Mouse (Mus musculus) heart, postnatal 0 days (tissue): ENCODE measurements around the gene Mtx2. TPM values are rescaled to one million over a fixed set of nuclear protein-coding genes. Genes with fewer than 3 reads are reported as not detected.
A peak's percentile ranks its signal among the peaks of the same experiment; 100 is the strongest.

Source experiments
- ATAC-seq: fragments of 200-750 bp; cut with Nextera tagmentation; 2 replicates; pipeline ENCODE4 v1.8.0; 2017; ENCODE audit warnings: low read depth, moderate number of reproducible peaks, moderate library complexity; ENCODE audit not compliant: insufficient read depth
- DNase-seq: peaks from one replicate; pipeline ENCODE4 v3.0.0-alpha.2; 2016; ENCODE audit warnings: low spot score
- H3K27ac ChIP-seq: fragments of 300-500 bp; sonication (generic); 2 replicates; pipeline ENCODE4 v1.5.1; 2014; ENCODE audit warnings: low read depth, mild to moderate bottlenecking
- H3K27me3 ChIP-seq: fragments of 300-500 bp; sonication (generic); 2 replicates; pipeline ENCODE4 v1.6.1; 2014; ENCODE audit warnings: low read length, mixed read lengths; ENCODE audit not compliant: control insufficient read depth, insufficient read depth
- H3K36me3 ChIP-seq: fragments of 300-500 bp; sonication (generic); replicated peaks from 2 replicates; pipeline ENCODE4 v1.6.1; 2014; ENCODE audit warnings: low read length, mixed read lengths; ENCODE audit not compliant: control insufficient read depth, insufficient read depth
- H3K4me1 ChIP-seq: fragments of 300-500 bp; sonication (generic); 2 replicates; pipeline ENCODE4 v1.6.1; 2014; ENCODE audit warnings: antibody characterized with exemption; ENCODE audit not compliant: control insufficient read depth, insufficient read depth
- H3K4me2 ChIP-seq: fragments of 300-500 bp; sonication (generic); 2 replicates; pipeline ENCODE4 v1.6.1; 2014; ENCODE audit warnings: low read depth, mild to moderate bottlenecking, low read length, moderate library complexity
- H3K4me3 ChIP-seq: fragments of 300-500 bp; sonication (generic); 2 replicates; pipeline ENCODE4 v1.5.1; 2014; ENCODE audit warnings: low read depth, low read length
- H3K9ac ChIP-seq: fragments of 300-500 bp; sonication (generic); replicated peaks from 2 replicates; pipeline ENCODE4 v1.6.1; 2014; ENCODE audit warnings: low read depth, low read length, mixed read lengths
- H3K9me3 ChIP-seq: fragments of 300-500 bp; sonication (generic); replicated peaks from 2 replicates; pipeline ENCODE4 v1.6.1; 2016; ENCODE audit warnings: low read length; ENCODE audit not compliant: control insufficient read depth
- CTCF ChIP-seq: IDR thresholded peaks from 2 replicates; pipeline ENCODE4 v1.5.1; 2016; ENCODE audit warnings: antibody characterized with exemption, control low read depth, low read depth
- EP300 ChIP-seq: IDR thresholded peaks from 2 replicates; pipeline ENCODE4 v1.6.1; 2016; ENCODE audit warnings: antibody characterized with exemption, low read depth
- WGBS: fragments of 180-500 bp; shearing (Covaris S2); extraction: QIAGEN DNeasy Blood & Tissue Kit; methylation state at CpG from one replicate; pipeline ENCODE4 v1.1.7; 2014; 5-methylcytosine and 5-hydroxymethylcytosine counted together
- polyA plus RNA-seq: library from polyadenylated mRNA; unstranded; fragments of >200 nt; fragmentation: Nextera tagmentation; extraction: Ambion mirVana; gene quantifications from 2 replicates; pipeline ENCODE4 v1.2.1, GENCODE M21; 2015
- total RNA-seq: library from RNA; depleted of rRNA; stranded (reverse); fragments of >200 nt; gene quantifications from 2 replicates; pipeline ENCODE4 v1.2.3, GENCODE M21; 2014; ENCODE audit warnings: low replicate concordance

Mtx2 gene
- total and polyA plus RNA-seq, 2 experiments from 2014 or later, result 163 to 198 TPM

DNA sequence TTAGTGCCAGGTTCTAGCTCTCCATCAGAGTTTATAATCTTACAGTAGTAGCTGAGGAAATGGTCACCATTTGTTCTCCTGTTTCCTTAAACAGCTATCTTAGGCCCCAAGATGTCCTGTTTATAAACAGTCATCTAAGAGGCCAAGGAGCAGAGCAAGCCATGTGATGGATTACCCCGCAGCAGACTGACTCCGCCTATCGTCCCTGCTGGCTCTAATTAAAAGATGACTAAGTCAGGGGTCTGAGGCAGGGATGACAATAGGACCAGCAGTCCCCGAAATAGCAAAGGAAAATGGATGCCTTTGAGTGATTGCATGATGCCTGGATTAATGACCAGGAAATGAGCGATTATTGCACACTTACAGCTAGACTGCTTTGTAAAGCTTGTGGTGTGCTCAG lies 74.4 kb downstream of the Mtx2 start:
- Histone ChIP-seq H3K4me1 (no peaks in the 10 kb centered on the region), H3K4me3 (no peak overlapping the region), H3K9me3 (no peaks in the 10 kb centered on the region), H3K36me3 (no peaks in the 10 kb centered on the region), H3K27ac (no peak overlapping the region), H3K27me3 (no peaks in the 10 kb centered on the region), H3K9ac (no peak overlapping the region), H3K4me2 (no peak overlapping the region)
- no peak for TF ChIP-seq CTCF
- no peak for TF ChIP-seq EP300
- ATAC-seq (no peak), DNase-seq (no peak)
- 49% methylated on average over 5 of the region's 5 CpGs for WGBS

DNA sequence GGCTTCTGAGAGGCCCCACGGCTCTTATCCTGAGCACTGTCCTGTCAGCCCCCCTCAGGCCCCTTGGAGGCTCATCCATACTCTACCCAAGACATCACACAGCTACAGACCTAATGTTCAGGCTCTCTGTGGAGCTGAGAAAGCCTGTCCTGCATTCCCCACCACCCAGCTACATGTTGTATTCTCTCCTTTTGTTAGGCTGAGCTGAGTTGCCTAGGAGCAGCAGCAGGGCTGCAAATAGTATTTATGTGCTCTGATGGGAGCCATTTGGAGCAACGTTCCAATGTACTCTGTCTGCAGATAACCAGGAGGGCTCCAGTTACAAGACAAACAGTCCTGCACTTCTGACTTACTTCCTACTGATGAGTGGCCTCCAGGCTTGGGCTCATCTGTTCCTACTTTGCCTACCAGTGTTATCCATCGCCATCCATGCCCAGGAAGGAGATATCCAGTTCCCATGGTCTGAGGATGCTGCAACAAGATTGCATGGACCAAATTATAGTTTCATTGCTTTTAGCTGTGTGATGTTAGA lies 76.2 kb downstream of the Mtx2 start:
- DNase-seq (no peak), ATAC-seq (no peak)
- H3K27ac ChIP-seq, result no peak overlapping the region
- H3K4me1 ChIP-seq, result no peaks in the 10 kb centered on the region
- H3K9ac ChIP-seq, result no peak overlapping the region
- no peak for TF ChIP-seq EP300
- no peak for TF ChIP-seq CTCF
- H3K4me2 ChIP-seq, result no peak overlapping the region
- H3K36me3 ChIP-seq, result no peaks in the 10 kb centered on the region
- WGBS, result 41% methylated on average over 3 of the region's 3 CpGs
- no peak overlapping the region for H3K4me3 ChIP-seq
- no peaks in the 10 kb centered on the region for H3K9me3 ChIP-seq
- H3K27me3 ChIP-seq, result no peaks in the 10 kb centered on the region

DNA sequence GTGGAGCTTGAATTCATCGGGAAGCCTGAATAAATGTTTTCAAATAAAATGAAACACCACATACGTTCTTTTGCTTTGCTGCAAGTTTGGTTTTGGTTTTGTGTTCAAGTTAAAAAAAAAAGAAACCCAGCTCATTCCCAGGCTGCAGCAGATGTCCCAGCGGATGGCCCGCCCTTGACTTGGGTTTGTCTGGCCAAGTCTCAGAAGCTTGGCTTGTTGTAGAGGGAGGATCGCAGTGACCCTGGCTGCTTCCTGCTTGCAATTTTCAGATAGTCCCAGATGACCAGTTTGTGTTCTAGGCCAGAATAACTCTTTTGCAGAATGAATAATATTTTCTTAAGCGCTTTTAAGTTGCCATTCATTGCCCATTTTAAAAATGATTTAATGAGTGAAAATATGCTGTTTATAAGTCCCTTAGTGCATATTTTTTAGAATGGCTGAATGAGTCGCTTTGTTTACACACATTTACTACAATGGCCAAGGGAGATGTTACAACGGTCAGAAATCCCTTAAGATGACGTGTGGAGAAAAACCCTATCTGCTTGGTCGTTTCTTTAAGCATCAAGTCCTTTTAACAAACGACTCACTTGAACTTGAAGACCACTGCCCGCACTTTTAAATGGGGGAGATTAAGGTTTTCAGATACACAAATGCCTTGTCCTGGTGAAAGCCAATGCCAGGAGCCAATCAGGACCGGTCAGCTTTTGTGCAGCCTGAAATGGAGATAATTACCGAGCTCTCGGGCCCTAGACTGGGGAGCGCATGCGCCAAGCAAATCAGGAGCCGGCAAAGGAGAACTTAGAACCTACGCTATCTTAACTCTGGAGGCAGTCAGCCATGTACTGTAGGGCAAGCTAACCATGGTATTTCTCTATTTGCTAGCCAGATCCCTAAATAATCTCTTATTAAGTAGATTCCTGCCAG lies 82.0 kb downstream of the Mtx2 start:
- Histone ChIP-seq H3K27me3 (no peaks in the 10 kb centered on the region), H3K36me3 (no peaks in the 10 kb centered on the region), H3K4me1 (no peaks in the 10 kb centered on the region), H3K27ac (0 out of 2 replicates have a peak overlapping the region, but pooled peaks have one; percentile 43), H3K9ac (no peak overlapping the region), H3K4me2 (peak overlapping the region; percentile 37), H3K9me3 (no peaks in the 10 kb centered on the region), H3K4me3 (peak overlapping the region; percentile 12; the same call in 1 of the 2 replicates)
- TF ChIP-seq EP300 (no peak), CTCF (no peak)
- peak; percentile 40 for DNase-seq
- WGBS, result 67% methylated on average over 19 of the region's 19 CpGs
- ATAC-seq, result peak; percentile 57; the same call in 1 of the 2 replicates

DNA sequence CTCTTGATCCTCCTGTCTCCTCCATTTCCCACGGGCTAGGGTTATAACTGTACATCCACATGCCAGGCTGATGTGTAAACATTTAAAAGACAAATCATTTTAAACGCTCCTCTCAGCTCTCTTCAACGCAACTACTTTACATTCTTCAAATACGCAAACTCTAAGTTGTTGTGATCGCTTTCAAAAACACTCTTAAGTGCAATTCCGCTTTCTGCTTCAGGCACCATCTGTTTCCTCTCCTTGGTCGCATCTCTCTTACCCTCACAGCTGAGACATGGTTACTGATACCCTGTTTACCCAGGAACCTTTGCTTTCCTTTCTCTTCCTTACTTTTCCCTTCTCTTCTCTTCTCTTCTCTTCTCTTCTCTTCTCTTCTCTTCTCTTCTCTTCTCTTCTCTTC lies 86.4 kb downstream of the Mtx2 start:
- 67% methylated on average over 7 of the region's 7 CpGs for WGBS
- H3K9me3 ChIP-seq, result no peaks in the 10 kb centered on the region
- no peak for TF ChIP-seq EP300
- TF ChIP-seq CTCF, result no peak
- no peaks in the 10 kb centered on the region for H3K36me3 ChIP-seq
- H3K27me3 ChIP-seq, result no peaks in the 10 kb centered on the region
- no peak overlapping the region for H3K27ac ChIP-seq
- no peaks in the 10 kb centered on the region for H3K4me1 ChIP-seq
- no peak overlapping the region for H3K9ac ChIP-seq
- no peak overlapping the region for H3K4me2 ChIP-seq
- DNase-seq (no peak), ATAC-seq (no peak)
- no peak overlapping the region for H3K4me3 ChIP-seq

DNA sequence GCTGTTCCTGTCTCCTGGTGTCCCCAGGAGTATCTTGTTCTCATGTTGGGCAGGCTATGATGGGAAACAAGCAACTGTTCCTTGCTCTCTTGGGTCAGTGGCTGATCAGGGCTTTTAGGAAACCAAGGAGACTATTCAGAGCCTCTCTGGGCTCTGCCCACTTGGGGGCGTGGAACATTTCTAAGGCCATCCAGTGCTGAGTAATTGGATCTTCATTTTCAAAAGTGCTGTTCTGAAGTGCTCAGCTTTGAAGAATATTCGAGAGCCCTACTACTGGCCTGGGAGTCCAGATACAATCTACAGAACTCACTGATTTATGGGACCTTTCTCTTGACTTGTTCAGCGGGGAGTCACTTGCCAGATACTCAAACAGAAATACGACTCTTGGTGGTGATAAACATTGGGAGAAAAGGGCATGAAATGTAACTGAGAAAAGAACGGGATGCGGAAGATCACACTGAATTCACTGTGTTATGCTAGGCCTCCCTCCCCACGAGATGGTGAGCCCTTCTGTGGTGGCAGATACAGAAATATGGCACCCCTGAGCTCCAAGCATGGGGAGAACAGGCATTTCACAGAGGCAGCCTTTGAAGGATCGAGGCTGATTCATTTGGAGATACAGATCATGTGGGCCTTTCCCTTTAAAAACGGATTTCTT lies 92.4 kb downstream of the Mtx2 start:
- no peak for ATAC-seq

More for the DNA sequence above, 92.4 kb downstream of the Mtx2 start:
- DNase-seq, result no peak
- Histone ChIP-seq H3K4me3 (no peak overlapping the region), H3K4me1 (no peaks in the 10 kb centered on the region), H3K36me3 (no peaks in the 10 kb centered on the region), H3K27ac (no peak overlapping the region), H3K4me2 (no peak overlapping the region), H3K27me3 (no peaks in the 10 kb centered on the region), H3K9me3 (no peaks in the 10 kb centered on the region), H3K9ac (no peak overlapping the region)
- WGBS, result 61% methylated on average over 9 of the region's 9 CpGs
- TF ChIP-seq CTCF, result no peak
- TF ChIP-seq EP300, result no peak
